Comparison of ENCODE assay signal across 9 mouse cellular contexts in the genomic region with DNA sequence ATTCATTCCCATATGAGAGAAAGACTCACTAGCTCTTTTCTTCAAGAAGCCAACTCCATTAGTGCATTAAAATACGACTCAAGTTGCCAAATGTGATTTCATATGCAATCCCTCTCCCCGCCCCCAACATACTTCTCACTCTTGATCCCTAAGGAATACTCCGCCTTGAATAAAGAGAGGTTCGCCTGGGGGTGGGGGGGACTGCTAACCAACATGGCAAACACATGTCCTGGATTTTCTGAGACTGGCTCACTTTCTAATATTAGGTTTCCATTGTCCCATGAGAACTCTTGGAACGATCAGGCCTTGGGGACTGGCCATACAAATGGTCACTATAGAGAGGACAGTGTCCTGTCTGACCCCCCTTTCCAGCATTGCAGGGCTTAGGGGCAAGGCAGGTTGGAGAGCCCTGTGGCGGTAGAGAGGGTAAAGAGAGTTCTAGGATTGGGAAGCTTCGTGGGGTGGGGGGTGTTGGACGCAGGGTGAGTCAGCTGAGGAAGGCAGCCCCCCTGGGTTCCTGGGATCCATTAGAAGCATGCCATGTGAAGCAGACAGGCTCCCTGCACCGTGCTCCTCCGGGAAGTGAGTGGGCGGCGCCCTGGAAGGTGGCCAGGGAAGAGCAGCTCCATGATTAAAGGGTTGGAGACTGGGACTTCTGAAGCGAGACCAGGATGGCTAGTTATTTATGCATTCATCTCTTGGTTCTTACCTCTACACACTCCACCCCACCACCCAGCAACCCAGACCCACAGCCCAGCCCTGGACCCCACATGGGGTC.
DNase-seq lines count a peak whose midpoint lies in the region; ATAC-seq and TF ChIP-seq lines count a peak whose summit lies in the region.
"Had no signal": no experiment of that assay in that cellular context is flagged by ENCODE, and none has a peak within 500 bp of the region (broad histone marks: within the 10 kb centered on the region; RNA-seq: fewer than 3 reads in every experiment).

No protein-coding gene starts in this region.

- no peaks in the 10 kb centered on the region for H3K36me3 ChIP-seq in heart, embryonic 11.5 days (ENCODE audit: control insufficient read depth, insufficient read depth, low read length)
- H3K36me3 ChIP-seq in midbrain, embryonic 13.5 days, result no peaks in the 10 kb centered on the region
- no peaks in the 10 kb centered on the region for H3K36me3 ChIP-seq in midbrain, embryonic 14.5 days (ENCODE audit: control insufficient read depth, insufficient read depth, low read length)
- no peaks in the 10 kb centered on the region for H3K36me3 ChIP-seq in forebrain, postnatal 0 days (ENCODE audit: insufficient read depth)

- 65% methylated on average over 13 of the region's 13 CpGs for WGBS in heart, embryonic 11.5 days (ENCODE audit: insufficient replicate concordance)
- 74% methylated on average over 13 of the region's 13 CpGs for WGBS in midbrain, embryonic 13.5 days
- 69% methylated on average over 13 of the region's 13 CpGs for WGBS in midbrain, embryonic 14.5 days
- 60% methylated on average over 13 of the region's 13 CpGs for WGBS in forebrain, postnatal 0 days

- H3K4me1 ChIP-seq in heart, embryonic 11.5 days (ENCODE audit: control insufficient read depth, insufficient read depth, low read length), result peaks cover 39% of the 10 kb centered on the region
- H3K4me1 ChIP-seq in midbrain, embryonic 13.5 days (replicated peaks), result peaks cover 21% of the 10 kb centered on the region
- peaks cover 9% of the 10 kb centered on the region for H3K4me1 ChIP-seq in midbrain, embryonic 14.5 days (ENCODE audit: control insufficient read depth, insufficient read depth, low read length)
- no peaks in the 10 kb centered on the region for H3K4me1 ChIP-seq in forebrain, postnatal 0 days (ENCODE audit: insufficient read depth)

- no peak overlapping the region for H3K4me3 ChIP-seq in heart, embryonic 11.5 days (ENCODE audit: low read depth, low read length)
- no peak overlapping the region for H3K4me3 ChIP-seq in midbrain, embryonic 13.5 days (replicated peaks)
- H3K4me3 ChIP-seq in midbrain, embryonic 14.5 days (replicated peaks; ENCODE audit: low read depth, low read length), result no peak overlapping the region
- H3K4me3 ChIP-seq in forebrain, postnatal 0 days (ENCODE audit: low read depth, low read length), result no peak overlapping the region

- ATAC-seq in heart, embryonic 11.5 days (replicated peaks; ENCODE audit: insufficient number of reproducible peaks, low FRiP score, low TSS enrichment), result no peak
- peak; percentile 68 for ATAC-seq in midbrain, embryonic 13.5 days
- no peak for ATAC-seq in midbrain, embryonic 14.5 days (ENCODE audit: low FRiP score, low TSS enrichment)
- ATAC-seq in forebrain, postnatal 0 days, result peak; percentile 62; the same call in 1 of the 2 replicates
- ATAC-seq in CD4-positive, CD25-positive, alpha-beta regulatory T cell, adult 4 months, result no peak

- H3K9ac ChIP-seq in heart, embryonic 11.5 days (ENCODE audit: low read depth, low read length), result no peak overlapping the region
- no peak overlapping the region for H3K9ac ChIP-seq in midbrain, embryonic 13.5 days (replicated peaks)
- no peak overlapping the region for H3K9ac ChIP-seq in midbrain, embryonic 14.5 days (replicated peaks; ENCODE audit: low read length)
- H3K9ac ChIP-seq in forebrain, postnatal 0 days, result no peak overlapping the region

- H3K4me2 ChIP-seq in heart, embryonic 11.5 days, result no peak overlapping the region
- H3K4me2 ChIP-seq in midbrain, embryonic 13.5 days (replicated peaks), result no peak overlapping the region
- no peak overlapping the region for H3K4me2 ChIP-seq in midbrain, embryonic 14.5 days (ENCODE audit: low read length)
- no peak overlapping the region for H3K4me2 ChIP-seq in forebrain, postnatal 0 days (ENCODE audit: low read depth)

- H3K27ac ChIP-seq in heart, embryonic 11.5 days (ENCODE audit: low read depth, low read length), result no peak overlapping the region
- H3K27ac ChIP-seq in midbrain, embryonic 13.5 days, result no peak overlapping the region
- no peak overlapping the region for H3K27ac ChIP-seq in midbrain, embryonic 14.5 days (replicated peaks; ENCODE audit: low read depth, low read length)
- peak overlapping the region; percentile 15; the same call in 1 of the 2 replicates for H3K27ac ChIP-seq in forebrain, postnatal 0 days (ENCODE audit: low read depth, low read length)

- peak; percentile 92 for DNase-seq in heart, adult 11 months
- DNase-seq in midbrain, embryonic 14.5 days, result no peak
- no peak for DNase-seq in forebrain, postnatal 0 days
- DNase-seq in lung, postnatal 10 days, result peak; percentile 58
- no peak for DNase-seq in spleen, postnatal 4 days (ENCODE audit: low spot score in 2 of 2)
- DNase-seq: cerebellum, adult 9-11 months had no signal

- H3K9me3 ChIP-seq in heart, embryonic 11.5 days (replicated peaks; ENCODE audit: control insufficient read depth, low read length), result no peaks in the 10 kb centered on the region
- no peaks in the 10 kb centered on the region for H3K9me3 ChIP-seq in midbrain, embryonic 13.5 days
- H3K9me3 ChIP-seq in midbrain, embryonic 14.5 days (ENCODE audit: control insufficient read depth, low read length), result no peaks in the 10 kb centered on the region
- no peaks in the 10 kb centered on the region for H3K9me3 ChIP-seq in forebrain, postnatal 0 days (ENCODE audit: low read length)

- no peaks in the 10 kb centered on the region for H3K27me3 ChIP-seq in heart, embryonic 11.5 days (ENCODE audit: control insufficient read depth, insufficient read depth, low read length)
- peaks cover 5% of the 10 kb centered on the region; the same call in 1 of the 2 replicates for H3K27me3 ChIP-seq in midbrain, embryonic 13.5 days
- H3K27me3 ChIP-seq in midbrain, embryonic 14.5 days (ENCODE audit: control insufficient read depth, insufficient read depth, low read length), result no peaks in the 10 kb centered on the region
- no peaks in the 10 kb centered on the region for H3K27me3 ChIP-seq in forebrain, postnatal 0 days (ENCODE audit: insufficient read depth, low read length)

- no peak for TF ChIP-seq CTCF in forebrain, postnatal 0 days (IDR thresholded peaks at IDR 0.05; ENCODE audit: low read depth)

Comparison
In these comparisons a context has a peak if more than half of its experiments do, and no peak if none do; other contexts are left out.
1. ATAC-seq: peak in midbrain, embryonic 13.5 days (single experiment) and forebrain, postnatal 0 days (single experiment); none in heart, embryonic 11.5 days (single experiment), midbrain, embryonic 14.5 days (single experiment) and CD4-positive, CD25-positive, alpha-beta regulatory T cell, adult 4 months (single experiment).
2. DNase-seq: peak in heart, adult 11 months (single experiment) and lung, postnatal 10 days (single experiment); none in midbrain, embryonic 14.5 days (single experiment), forebrain, postnatal 0 days (single experiment) and spleen, postnatal 4 days (0 of 2).